Mouse (Mus musculus) G1E-ER4 (cell line): ENCODE results near the gene Cdhr4. TPM values are rescaled to one million over a fixed set of nuclear protein-coding genes. Genes with fewer than 3 reads are reported as not detected.

ENCODE experiments used
- GATA1 ChIP-seq: IDR thresholded peaks from one replicate; pipeline ENCODE4 v1.8.0; 2012; ENCODE audit warnings: low read length, inconsistent platforms
- polyA plus RNA-seq: library from polyadenylated mRNA; stranded (reverse); fragments of >175 nt; gene quantifications from 2 replicates; pipeline ENCODE4 v1.2.3, GENCODE M21; 2012

The Cdhr4 gene
- polyA plus RNA-seq, 1 experiment = 0.38 TPM

GRCm38 (mm10) chr9:108035331-108036156, 43.2 kb downstream of the Cdhr4 start:
- TF ChIP-seq GATA1 = no peak

GRCm38 (mm10) chr9:108044751-108045492, 52.6 kb downstream of the Cdhr4 start:
- no peak for TF ChIP-seq GATA1

- TF ChIP-seq GATA1 = no peak
Observed at GRCm38 (mm10) chr9:108046582-108046981, 54.3 kb downstream of the Cdhr4 start.

- no peak for TF ChIP-seq GATA1
Observed at GRCm38 (mm10) chr9:108047601-108048565, 55.6 kb downstream of the Cdhr4 start.

- no peak for TF ChIP-seq GATA1
Observed at GRCm38 (mm10) chr9:108048566-108048955, 56.3 kb downstream of the Cdhr4 start.

GRCm38 (mm10) chr9:108049016-108049455, 56.7 kb downstream of the Cdhr4 start, which contains the start of gene Gmppb:
Gene Gmppb (plus strand): TSS chr9:108049242.
- no peak for TF ChIP-seq GATA1

Other genes with a start within 250 kb of the Cdhr4 start
- 16.1 and 25.4 TPM in 2 replicates for gene Rbm5, start 221.5 kb upstream of the Cdhr4 start, polyA plus RNA-seq
- gene Rbm6, start 119.3 kb upstream of the Cdhr4 start, polyA plus RNA-seq = 24.8 and 40.9 TPM in 2 replicates
- gene Mon1a, start 104.3 kb upstream of the Cdhr4 start, polyA plus RNA-seq = 12.3 and 12.7 TPM in 2 replicates
- 0.02 TPM in 1 of 2 replicates, not detected in the other for gene Mst1r, start 85.6 kb upstream of the Cdhr4 start, polyA plus RNA-seq
- not detected in 2 replicates for gene Actl11, start 64.0 kb upstream of the Cdhr4 start, polyA plus RNA-seq
- gene Camkv, start 56.8 kb upstream of the Cdhr4 start, polyA plus RNA-seq = not detected in 2 replicates
- gene Traip, start 42.4 kb upstream of the Cdhr4 start, polyA plus RNA-seq = 4.1 and 9.1 TPM in 2 replicates
- 23.2 and 52.7 TPM in 2 replicates for gene Uba7, start 17.0 kb upstream of the Cdhr4 start, polyA plus RNA-seq
- gene Gm20661, start 9.4 kb upstream of the Cdhr4 start, polyA plus RNA-seq = 0.10 and 0.19 TPM in 2 replicates
- 104 and 110 TPM in 2 replicates for gene Inka1, start 6.6 kb upstream of the Cdhr4 start, polyA plus RNA-seq
- gene Gm20662, start 3.9 kb downstream of the Cdhr4 start, polyA plus RNA-seq = 0.08 and 0.28 TPM in 2 replicates
- gene Ip6k1, start 10.0 kb downstream of the Cdhr4 start, polyA plus RNA-seq = 80.8 and 109 TPM in 2 replicates
- gene Gmppb, start 56.7 kb downstream of the Cdhr4 start, polyA plus RNA-seq = 7.7 and 10.5 TPM in 2 replicates
- 0.24 and 0.32 TPM in 2 replicates for gene Amigo3, start 60.7 kb downstream of the Cdhr4 start, polyA plus RNA-seq
- 9.2 and 12.4 TPM in 2 replicates for gene Mst1, start 87.9 kb downstream of the Cdhr4 start, polyA plus RNA-seq
- gene Rnf123, start 90.8 kb downstream of the Cdhr4 start, polyA plus RNA-seq = 25.7 and 84.5 TPM in 2 replicates
- gene Apeh, start 102.1 kb downstream of the Cdhr4 start, polyA plus RNA-seq = 70.8 and 89.8 TPM in 2 replicates
- gene Bsn, start 197.9 kb downstream of the Cdhr4 start, polyA plus RNA-seq = 5.2 and 8.1 TPM in 2 replicates